Mouse (Mus musculus) liver, embryonic 12.5 days (tissue): Measurements from ENCODE around the gene Nptx1. TPM values are rescaled to one million over a fixed set of nuclear protein-coding genes. Genes with fewer than 3 reads are reported as not detected.
A peak's percentile ranks its signal among the peaks of the same experiment; 100 is the strongest.

ENCODE experiments used
- ATAC-seq: fragments of 200-750 bp; cut with Nextera tagmentation; 2 replicates; pipeline ENCODE4 v1.8.0; 2017; ENCODE audit warnings: moderate number of reproducible peaks, mild to moderate bottlenecking, moderate library complexity
- H3K27ac ChIP-seq: fragments of 300-500 bp; sonication (generic); 2 replicates; pipeline ENCODE4 v1.5.1; 2016; ENCODE audit warnings: mild to moderate bottlenecking
- H3K27me3 ChIP-seq: fragments of 300-500 bp; sonication (generic); replicated peaks from 2 replicates; pipeline ENCODE4 v1.6.1; 2016; ENCODE audit warnings: mild to moderate bottlenecking, moderate library complexity
- H3K36me3 ChIP-seq: fragments of 300-500 bp; sonication (generic); 2 replicates; pipeline ENCODE4 v1.6.1; 2016; ENCODE audit warnings: mild to moderate bottlenecking, moderate library complexity
- H3K4me1 ChIP-seq: fragments of 300-500 bp; sonication (generic); 2 replicates; pipeline ENCODE4 v1.6.1; 2016
- H3K4me2 ChIP-seq: fragments of 300-500 bp; sonication (generic); 2 replicates; pipeline ENCODE4 v1.6.1; 2016; ENCODE audit warnings: mild to moderate bottlenecking, moderate library complexity
- H3K4me3 ChIP-seq: fragments of 300-500 bp; sonication (generic); 2 replicates; pipeline ENCODE4 v1.5.1; 2016; ENCODE audit warnings: mild to moderate bottlenecking, moderate library complexity
- H3K9ac ChIP-seq: fragments of 300-500 bp; sonication (generic); 2 replicates; pipeline ENCODE4 v1.6.1; 2016; ENCODE audit warnings: mild to moderate bottlenecking, moderate library complexity
- H3K9me3 ChIP-seq: fragments of 300-500 bp; sonication (generic); replicated peaks from 2 replicates; pipeline ENCODE4 v1.6.1; 2016; ENCODE audit warnings: mild to moderate bottlenecking, moderate library complexity
- WGBS: fragments of 180-500 bp; shearing (Covaris S2); methylation state at CpG from one replicate; pipeline ENCODE4 v1.1.7; 2016; ENCODE audit not compliant: insufficient replicate concordance; 5-methylcytosine and 5-hydroxymethylcytosine counted together
- polyA plus RNA-seq: library from polyadenylated mRNA; unstranded; fragments of >200 nt; fragmentation: Nextera tagmentation; extraction: Ambion mirVana; gene quantifications from 2 replicates; pipeline ENCODE4 v1.2.1, GENCODE M21; 2016

The Nptx1 gene
- polyA plus RNA-seq = 0.04 and 0.06 TPM in 2 replicates

- H3K4me2 ChIP-seq = peak within 1 kb of the TSS; percentile 71
- H3K36me3 ChIP-seq = no peaks in the 10 kb centered on the region
- no peak within 1 kb of the TSS for H3K27ac ChIP-seq
- no peaks in the 10 kb centered on the region for H3K9me3 ChIP-seq
- ATAC-seq = no peak
- peaks cover 36% of the 10 kb centered on the region for H3K4me1 ChIP-seq
- no peak within 1 kb of the TSS for H3K9ac ChIP-seq
- WGBS = under 1% methylated on average over 90 of the region's 90 CpGs
- peak within 1 kb of the TSS; percentile 49 for H3K4me3 ChIP-seq
- peaks cover 100% of the 10 kb centered on the region for H3K27me3 ChIP-seq
Measured at GRCm38 (mm10) chr11:119547183-119547921, at the start of gene Nptx1. Gene Nptx1, minus strand, starts transcription at chr11:119547753.

- Histone ChIP-seq H3K9ac (no peak overlapping the region), H3K36me3 (no peaks in the 10 kb centered on the region), H3K27me3 (peaks cover 61% of the 10 kb centered on the region), H3K27ac (no peak overlapping the region), H3K4me2 (no peak overlapping the region), H3K9me3 (no peaks in the 10 kb centered on the region), H3K4me3 (no peak overlapping the region), H3K4me1 (no peaks in the 10 kb centered on the region)
- 14% methylated on average over 3 of the region's 3 CpGs for WGBS
- no peak for ATAC-seq
Measured at GRCm38 (mm10) chr11:119593966-119594365, 46.4 kb upstream of the Nptx1 start.

- H3K9me3 ChIP-seq = no peaks in the 10 kb centered on the region
- H3K27ac ChIP-seq = no peak overlapping the region
- H3K36me3 ChIP-seq = no peaks in the 10 kb centered on the region
- ATAC-seq = no peak
- no peak overlapping the region for H3K4me2 ChIP-seq
- H3K9ac ChIP-seq = no peak overlapping the region
- WGBS = 22% methylated on average over 7 of the region's 7 CpGs
- H3K27me3 ChIP-seq = peaks cover 60% of the 10 kb centered on the region
- H3K4me1 ChIP-seq = no peaks in the 10 kb centered on the region
- no peak overlapping the region for H3K4me3 ChIP-seq
Measured at GRCm38 (mm10) chr11:119589242-119589641, 41.7 kb upstream of the Nptx1 start.

- H3K27me3 ChIP-seq = peaks cover 39% of the 10 kb centered on the region
- 50% methylated on average over 5 of the region's 5 CpGs for WGBS
- no peaks in the 10 kb centered on the region for H3K4me1 ChIP-seq
- no peak overlapping the region for H3K9ac ChIP-seq
- no peak overlapping the region for H3K4me3 ChIP-seq
- H3K36me3 ChIP-seq = no peaks in the 10 kb centered on the region
- no peak overlapping the region for H3K27ac ChIP-seq
- H3K4me2 ChIP-seq = no peak overlapping the region
- no peaks in the 10 kb centered on the region for H3K9me3 ChIP-seq
- no peak for ATAC-seq
Measured at GRCm38 (mm10) chr11:119587112-119587511, 39.6 kb upstream of the Nptx1 start.

GRCm38 (mm10) chr11:119586511-119586910 is 39.0 kb upstream of the Nptx1 start:
- ATAC-seq = no peak
- 72% methylated on average over 4 of the region's 4 CpGs for WGBS
- no peaks in the 10 kb centered on the region for H3K4me1 ChIP-seq

GRCm38 (mm10) chr11:119577721-119578120 is 30.2 kb upstream of the Nptx1 start:
- ATAC-seq = no peak
- H3K27me3 ChIP-seq = peaks cover 34% of the 10 kb centered on the region
- H3K9me3 ChIP-seq = no peaks in the 10 kb centered on the region
- no peak overlapping the region for H3K27ac ChIP-seq
- H3K4me3 ChIP-seq = no peak overlapping the region
- no peaks in the 10 kb centered on the region for H3K4me1 ChIP-seq
- no peak overlapping the region for H3K9ac ChIP-seq
- WGBS = 72% methylated on average over 2 of the region's 2 CpGs
- H3K4me2 ChIP-seq = no peak overlapping the region
- H3K36me3 ChIP-seq = no peaks in the 10 kb centered on the region

More at GRCm38 (mm10) chr11:119586511-119586910, 39.0 kb upstream of the Nptx1 start:
- H3K27me3 ChIP-seq = peaks cover 34% of the 10 kb centered on the region
- no peak overlapping the region for H3K4me2 ChIP-seq
- no peak overlapping the region for H3K9ac ChIP-seq
- H3K4me3 ChIP-seq = no peak overlapping the region
- H3K9me3 ChIP-seq = no peaks in the 10 kb centered on the region
- H3K27ac ChIP-seq = no peak overlapping the region
- H3K36me3 ChIP-seq = no peaks in the 10 kb centered on the region

- Histone ChIP-seq H3K9ac (no peak overlapping the region), H3K4me1 (no peaks in the 10 kb centered on the region), H3K27me3 (peaks cover 40% of the 10 kb centered on the region), H3K9me3 (no peaks in the 10 kb centered on the region), H3K4me2 (no peak overlapping the region), H3K36me3 (no peaks in the 10 kb centered on the region), H3K27ac (no peak overlapping the region), H3K4me3 (no peak overlapping the region)
- WGBS = 19% methylated on average over 4 of the region's 4 CpGs
- no peak for ATAC-seq
Measured at GRCm38 (mm10) chr11:119576855-119577254, 29.3 kb upstream of the Nptx1 start.

- Histone ChIP-seq H3K4me3 (no peak overlapping the region), H3K9ac (no peak overlapping the region), H3K27ac (no peak overlapping the region), H3K9me3 (no peaks in the 10 kb centered on the region), H3K27me3 (peaks cover 34% of the 10 kb centered on the region), H3K36me3 (no peaks in the 10 kb centered on the region), H3K4me1 (no peaks in the 10 kb centered on the region), H3K4me2 (no peak overlapping the region)
- WGBS = 65% methylated on average over 15 of the region's 15 CpGs
- ATAC-seq = no peak
Measured at GRCm38 (mm10) chr11:119572316-119573010, 24.9 kb upstream of the Nptx1 start.

- 34% methylated on average over 5 of the region's 5 CpGs for WGBS
- H3K27ac ChIP-seq = no peak overlapping the region
- ATAC-seq = no peak
- peaks cover 65% of the 10 kb centered on the region for H3K27me3 ChIP-seq
- no peaks in the 10 kb centered on the region for H3K4me1 ChIP-seq
- no peaks in the 10 kb centered on the region for H3K36me3 ChIP-seq
- H3K4me2 ChIP-seq = no peak overlapping the region
- no peak overlapping the region for H3K9ac ChIP-seq
- no peaks in the 10 kb centered on the region for H3K9me3 ChIP-seq
- no peak overlapping the region for H3K4me3 ChIP-seq
Measured at GRCm38 (mm10) chr11:119566188-119566587, 18.6 kb upstream of the Nptx1 start.

- 34% methylated on average over 10 of the region's 10 CpGs for WGBS
- no peak overlapping the region for H3K4me2 ChIP-seq
- no peak overlapping the region for H3K27ac ChIP-seq
Measured at GRCm38 (mm10) chr11:119565684-119566083, 18.1 kb upstream of the Nptx1 start.

GRCm38 (mm10) chr11:119565021-119565420 is 17.5 kb upstream of the Nptx1 start:
- Histone ChIP-seq H3K27me3 (peaks cover 74% of the 10 kb centered on the region), H3K9me3 (no peaks in the 10 kb centered on the region), H3K36me3 (no peaks in the 10 kb centered on the region), H3K4me3 (no peak overlapping the region), H3K4me2 (no peak overlapping the region), H3K27ac (no peak overlapping the region), H3K4me1 (no peaks in the 10 kb centered on the region), H3K9ac (no peak overlapping the region)
- 58% methylated on average over 7 of the region's 7 CpGs for WGBS
- ATAC-seq = no peak

More at GRCm38 (mm10) chr11:119565684-119566083, 18.1 kb upstream of the Nptx1 start:
- no peaks in the 10 kb centered on the region for H3K36me3 ChIP-seq
- H3K4me1 ChIP-seq = no peaks in the 10 kb centered on the region
- peaks cover 68% of the 10 kb centered on the region for H3K27me3 ChIP-seq
- no peak for ATAC-seq
- no peak overlapping the region for H3K9ac ChIP-seq
- no peaks in the 10 kb centered on the region for H3K9me3 ChIP-seq
- no peak overlapping the region for H3K4me3 ChIP-seq

- H3K36me3 ChIP-seq = no peaks in the 10 kb centered on the region
- 71% methylated on average over 10 of the region's 10 CpGs for WGBS
- H3K27me3 ChIP-seq = peaks cover 81% of the 10 kb centered on the region
- H3K4me3 ChIP-seq = no peak overlapping the region
- H3K9me3 ChIP-seq = no peaks in the 10 kb centered on the region
- ATAC-seq = no peak
- no peaks in the 10 kb centered on the region for H3K4me1 ChIP-seq
- no peak overlapping the region for H3K4me2 ChIP-seq
- H3K9ac ChIP-seq = no peak overlapping the region
- H3K27ac ChIP-seq = no peak overlapping the region
Measured at GRCm38 (mm10) chr11:119564383-119564782, 16.8 kb upstream of the Nptx1 start.
